ENCODE assay signal across 7 mouse cellular contexts in the genomic region with DNA sequence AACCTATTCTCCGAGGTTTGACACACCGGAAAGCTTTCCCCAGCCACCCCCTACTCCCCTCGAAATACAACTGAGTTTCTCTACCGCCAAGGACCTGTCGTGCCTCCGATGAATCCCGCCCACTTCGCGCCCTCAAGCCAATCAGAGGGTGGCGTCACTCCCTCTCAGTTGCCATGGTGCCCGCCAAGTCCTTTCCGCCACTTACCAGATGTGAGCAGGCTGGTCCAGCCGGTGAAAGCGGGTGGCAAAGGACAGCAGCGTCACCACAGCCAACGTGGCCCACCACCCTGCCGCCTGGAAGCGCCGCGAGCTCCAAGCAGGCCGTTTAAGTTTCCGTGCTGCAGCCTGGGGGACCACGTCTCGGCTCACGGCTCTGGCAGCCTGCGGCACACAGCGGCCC. TPM values are rescaled to one million over a fixed set of nuclear protein-coding genes. Genes with fewer than 3 reads are reported as not detected.
A peak's percentile ranks its signal among the peaks of the same experiment; 100 is the strongest.
DNase-seq lines count a peak whose midpoint lies in the region; ATAC-seq and TF ChIP-seq lines count a peak whose summit lies in the region.

Gstz1 (plus strand) TSS at position 200 of the 400 bp plus-strand sequence.

- peak; percentile 91 for DNase-seq in adrenal gland, postnatal 10 days
- DNase-seq in embryonic facial prominence, embryonic 10.5 days (ENCODE audit: low spot score) = peak; percentile 94
- DNase-seq in gonadal fat pad, adult 2 months (ENCODE audit: low read depth) = no peak
- peak; percentile 91 for DNase-seq in left cerebral cortex, postnatal 4 days

- no peaks in the 10 kb centered on the region for H3K27me3 ChIP-seq in embryonic facial prominence, embryonic 10.5 days (replicated peaks; ENCODE audit: low read depth, poor library complexity, severe bottlenecking)
- H3K27me3 ChIP-seq in intestine, postnatal 0 days (replicated peaks; ENCODE audit: control insufficient read depth, insufficient read depth, low read length) = no peaks in the 10 kb centered on the region
- no peaks in the 10 kb centered on the region for H3K27me3 ChIP-seq in midbrain, embryonic 12.5 days
- no peaks in the 10 kb centered on the region for H3K27me3 ChIP-seq in small intestine, adult 2 months (ENCODE audit: control insufficient read depth, insufficient read depth, low read length)

- peak within 1 kb of the TSS; percentile 94 for H3K4me3 ChIP-seq in embryonic facial prominence, embryonic 10.5 days
- peak within 1 kb of the TSS; percentile 99 for H3K4me3 ChIP-seq in intestine, postnatal 0 days (ENCODE audit: low read depth, low read length)
- peak within 1 kb of the TSS; percentile 90 for H3K4me3 ChIP-seq in midbrain, embryonic 12.5 days
- H3K4me3 ChIP-seq in small intestine, adult 2 months (ENCODE audit: low read depth, low read length) = peak within 1 kb of the TSS; percentile 66

- peaks cover 4% of the 10 kb centered on the region; the same call in 1 of the 2 replicates for H3K9me3 ChIP-seq in embryonic facial prominence, embryonic 10.5 days
- H3K9me3 ChIP-seq in intestine, postnatal 0 days (ENCODE audit: control insufficient read depth) = no peaks in the 10 kb centered on the region
- H3K9me3 ChIP-seq in midbrain, embryonic 12.5 days = 0 out of 2 replicates have a peak, but pooled peaks cover 3% of the 10 kb centered on the region

- peaks cover 17% of the 10 kb centered on the region for H3K4me1 ChIP-seq in embryonic facial prominence, embryonic 10.5 days
- H3K4me1 ChIP-seq in intestine, postnatal 0 days (replicated peaks; ENCODE audit: control insufficient read depth, insufficient read depth, low read length) = no peaks in the 10 kb centered on the region
- peaks cover 16% of the 10 kb centered on the region for H3K4me1 ChIP-seq in midbrain, embryonic 12.5 days
- H3K4me1 ChIP-seq in small intestine, adult 2 months (ENCODE audit: control insufficient read depth, insufficient read depth, insufficient read length, low read length) = no peaks in the 10 kb centered on the region; the same call in 1 of the 2 replicates

- H3K27ac ChIP-seq in embryonic facial prominence, embryonic 10.5 days (replicated peaks) = peak within 1 kb of the TSS; percentile 96
- H3K27ac ChIP-seq in intestine, postnatal 0 days (ENCODE audit: low read depth, low read length) = peak within 1 kb of the TSS; percentile 86
- peak within 1 kb of the TSS; percentile 96 for H3K27ac ChIP-seq in midbrain, embryonic 12.5 days (replicated peaks)
- peak within 1 kb of the TSS; percentile 70 for H3K27ac ChIP-seq in small intestine, adult 2 months (ENCODE audit: insufficient read depth, low read depth, low read length)

- H3K9ac ChIP-seq in intestine, postnatal 0 days (ENCODE audit: low read depth, low read length) = peak within 1 kb of the TSS; percentile 72
- peak within 1 kb of the TSS; percentile 72 for H3K9ac ChIP-seq in midbrain, embryonic 12.5 days (replicated peaks)

- no peak; the same call in 1 of the 2 replicates for TF ChIP-seq CTCF in intestine, postnatal 0 days (IDR thresholded peaks at IDR 0.05; ENCODE audit: low read depth)
- no peak for TF ChIP-seq CTCF in small intestine, adult 2 months (IDR thresholded peaks at IDR 0.05; ENCODE audit: extremely low read depth, insufficient read length, insufficient replicate concordance, low read depth, low read length)

- peak; percentile 86 for ATAC-seq in intestine, postnatal 0 days
- ATAC-seq in midbrain, embryonic 12.5 days (ENCODE audit: low FRiP score, low read depth) = peak; percentile 91

- H3K4me2 ChIP-seq in intestine, postnatal 0 days (replicated peaks; ENCODE audit: low read depth) = peak within 1 kb of the TSS; percentile 84
- H3K4me2 ChIP-seq in midbrain, embryonic 12.5 days (replicated peaks) = peak within 1 kb of the TSS; percentile 66

- under 1% methylated on average over 27 of the region's 27 CpGs for WGBS in embryonic facial prominence, embryonic 10.5 days
- under 1% methylated on average over 27 of the region's 27 CpGs for WGBS in intestine, postnatal 0 days
- under 1% methylated on average over 27 of the region's 27 CpGs for WGBS in midbrain, embryonic 12.5 days
- 0% methylated on average over 27 of the region's 27 CpGs for WGBS in small intestine, adult 2 months

- intact Hi-C loops in left cerebral cortex, postnatal 4 days (cut with DNase I) = no loop called here

- TF ChIP-seq POLR2A in small intestine, adult 2 months (IDR thresholded peaks at IDR 0.05; ENCODE audit: low read depth, low read length) = no peak

- H3K36me3 ChIP-seq in embryonic facial prominence, embryonic 10.5 days (replicated peaks) = peaks cover 17% of the 10 kb centered on the region
- H3K36me3 ChIP-seq in intestine, postnatal 0 days (ENCODE audit: control insufficient read depth, insufficient read depth) = peaks cover 8% of the 10 kb centered on the region; the same call in 1 of the 2 replicates
- peaks cover 7% of the 10 kb centered on the region; the same call in 1 of the 2 replicates for H3K36me3 ChIP-seq in midbrain, embryonic 12.5 days
- H3K36me3 ChIP-seq in small intestine, adult 2 months (ENCODE audit: control insufficient read depth, insufficient read depth, low read length) = no peaks in the 10 kb centered on the region

RNA-seq across cellular contexts. Expression of gene Gstz1, which starts in this region (rescaled TPM):
- 100 to 1,000 TPM; 104 to 140 TPM for total RNA-seq in adrenal gland, postnatal 10 days (2021)
- polyA plus RNA-seq in embryonic facial prominence, embryonic 10.5 days (2016; fragmentation: Nextera tagmentation; extraction: Ambion mirVana) = 31.7 and 33.2 TPM in 2 replicates
- 476 and 749 TPM in 2 replicates for polyA plus RNA-seq in gonadal fat pad, adult 2 months (2012; rRNA removed)
- polyA plus RNA-seq in intestine, postnatal 0 days (2015; fragmentation: Nextera tagmentation; extraction: Ambion mirVana) = 58.8 and 62.4 TPM in 2 replicates
- total RNA-seq in left cerebral cortex, postnatal 4 days (2021) = 10 to 100 TPM; 59.4 TPM
- polyA plus RNA-seq in midbrain, embryonic 12.5 days (2016; fragmentation: Nextera tagmentation; extraction: Ambion mirVana) = 25.5 and 25.7 TPM in 2 replicates
- polyA plus RNA-seq in small intestine, adult 2 months (2012; rRNA removed) = 20.7 and 23.0 TPM in 2 replicates
